In the genomic region with DNA sequence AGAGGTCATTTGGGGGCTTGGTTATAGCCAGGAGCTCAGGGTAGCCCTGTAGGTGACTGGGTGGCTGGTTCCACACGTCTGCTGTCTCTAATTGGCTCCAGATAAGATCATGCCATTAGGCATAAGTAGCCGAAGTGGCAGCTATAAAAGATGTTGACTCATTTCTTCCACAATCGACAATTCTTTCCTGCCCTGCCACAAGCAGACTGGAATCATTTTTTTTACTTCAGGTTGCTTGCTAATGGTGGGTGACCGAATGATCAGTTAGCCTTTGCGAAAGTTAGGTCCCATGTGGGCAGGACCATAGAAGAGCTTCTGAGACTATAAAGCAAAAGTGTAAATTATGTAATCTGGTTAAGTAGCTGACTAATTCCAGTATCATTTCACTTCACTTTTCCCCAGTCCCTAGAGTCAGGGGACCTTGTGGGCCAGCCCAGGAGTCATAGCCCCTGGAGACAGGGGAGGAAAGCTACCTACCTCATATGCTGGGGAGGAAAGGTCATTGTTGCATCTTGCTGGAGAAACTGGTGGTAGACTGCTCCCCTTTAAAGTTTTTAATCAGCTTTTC, we compare ENCODE assay signal across 30 mouse cellular contexts. TPM values are rescaled to one million over a fixed set of nuclear protein-coding genes. Genes with fewer than 3 reads are reported as not detected.
DNase-seq lines count a peak whose midpoint lies in the region; ATAC-seq and TF ChIP-seq lines count a peak whose summit lies in the region.
"Had no signal": no experiment of that assay in that cellular context is flagged by ENCODE, and none has a peak within 500 bp of the region (broad histone marks: within the 10 kb centered on the region; RNA-seq: fewer than 3 reads in every experiment).

No protein-coding gene starts in this region.

- no peak for TF ChIP-seq POLR2A in embryonic fibroblast, embryonic 13.5 days (IDR thresholded peaks at IDR 0.05; ENCODE audit: low read depth, low read length)

- peak overlapping the region; percentile 91 for H3K27ac ChIP-seq in layer of hippocampus, adult 2 months
- peak overlapping the region; percentile 85; the same call in 1 of the 2 replicates for H3K27ac ChIP-seq in embryonic fibroblast, embryonic 13.5 days (ENCODE audit: insufficient read depth, low read length)
- H3K27ac ChIP-seq: embryonic facial prominence, embryonic 10.5 days; embryonic facial prominence, embryonic 13.5 days; forebrain, embryonic 10.5 days; forebrain, embryonic 13.5 days; heart, embryonic 15.5 days; hindbrain, embryonic 10.5 days; hindbrain, embryonic 13.5 days had no signal

- DNase-seq in layer of hippocampus, adult 2 months (ENCODE audit: low spot score in 2 of 2) = no peak
- no peak for DNase-seq in layer of hippocampus, adult 8-10 months (ENCODE audit: low spot score in 2 of 2)
- DNase-seq in 3T3-L1 (ENCODE audit: low read depth, low spot score) (peak; percentile 25), 416B (ENCODE audit: low read depth) (peak; percentile 72)
- no peak for DNase-seq in left cerebral cortex, postnatal 25 days (ENCODE audit: low spot score in 2 of 2)
- DNase-seq: adrenal gland, adult 8-10 months; adrenal gland, postnatal 25 days; B cell, adult 2 months; cerebellum, adult 18-20 months; cerebellum, postnatal 10 days; cerebellum, postnatal 36 days; embryo, embryonic 11 days; forebrain, postnatal 0 days; gastrocnemius, postnatal 25 days; heart, adult 18-20 months; heart, postnatal 10 days; heart, postnatal 36 days had no signal

- no peak for TF ChIP-seq CTCF in layer of hippocampus, adult 2 months (conservative IDR thresholded peaks at IDR 0.05)
- TF ChIP-seq CTCF in embryonic fibroblast, embryonic 13.5 days (IDR thresholded peaks at IDR 0.05; ENCODE audit: borderline replicate concordance, insufficient read depth, low read length) = no peak

- H3K4me3 ChIP-seq in layer of hippocampus, adult 2 months = peak overlapping the region; percentile 34; the same call in 1 of the 2 replicates
- no peak overlapping the region for H3K4me3 ChIP-seq in embryonic fibroblast, embryonic 13.5 days (ENCODE audit: insufficient read depth, low read length)
- H3K4me3 ChIP-seq: embryonic facial prominence, embryonic 10.5 days; embryonic facial prominence, embryonic 13.5 days; forebrain, embryonic 10.5 days; forebrain, embryonic 13.5 days; heart, embryonic 12.5 days; heart, embryonic 15.5 days; hindbrain, embryonic 10.5 days; hindbrain, embryonic 13.5 days had no signal

- intact Hi-C loops in left cerebral cortex, postnatal 25 days (cut with DNase I) = no loop called here

- peaks cover 21% of the 10 kb centered on the region for H3K4me1 ChIP-seq in embryonic fibroblast, embryonic 13.5 days (ENCODE audit: control insufficient read depth, insufficient read depth, low read length)

- no peak for ATAC-seq in megakaryocyte progenitor cell, adult 5-6 weeks (replicated peaks; ENCODE audit: poor library complexity)
- ATAC-seq in monocyte, adult 5-6 weeks (replicated peaks; ENCODE audit: insufficient number of reproducible peaks, low FRiP score, low TSS enrichment, poor library complexity, severe bottlenecking) = no peak
- ATAC-seq: activated CD4-positive, CD25-positive, alpha-beta regulatory T cell, adult 4 months; forebrain, embryonic 13.5 days; forebrain, postnatal 0 days; hindbrain, embryonic 16.5 days had no signal

RNA-seq across cellular contexts. Expression of a gene that starts 9.6 kb away (rescaled TPM):
- 10 to 100 TPM; 68.8 to 71.3 TPM for total RNA-seq in layer of hippocampus, adult 2 months (2021)
- 10 to 100 TPM; 70.0 to 74.4 (median 73.5) TPM for total RNA-seq in layer of hippocampus, adult 8-10 months (2022)
- 7.6 and 8.7 TPM in 2 replicates for polyA plus RNA-seq in embryonic fibroblast, embryonic 13.5 days (2011; ENCODE audit: insufficient read length, low read depth, missing spikeins)
- 8.4 and 8.7 TPM in 2 replicates for total RNA-seq in megakaryocyte progenitor cell, adult 5-6 weeks (2015)
- total RNA-seq in megakaryocyte progenitor cell, adult 5-6 weeks (2017) = 5.0 and 5.5 TPM in 2 replicates
- total RNA-seq in left cerebral cortex, postnatal 25 days (2021) = 10 to 100 TPM; 54.4 to 60.5 TPM
- total RNA-seq in monocyte, adult 5-6 weeks (2017) = 1.8 to 7.4 TPM (median 4.9 TPM) in 3 replicates

RNA-seq across cellular contexts. Expression of a gene that starts 15.0 kb away (rescaled TPM):
- 100 to 1,000 TPM; 249 to 251 TPM for total RNA-seq in layer of hippocampus, adult 2 months (2021)
- total RNA-seq in layer of hippocampus, adult 8-10 months (2022) = 100 to 1,000 TPM; 195 to 221 (median 213) TPM
- 83.0 and 93.8 TPM in 2 replicates for polyA plus RNA-seq in embryonic fibroblast, embryonic 13.5 days (2011; ENCODE audit: insufficient read length, low read depth, missing spikeins)
- total RNA-seq in megakaryocyte progenitor cell, adult 5-6 weeks (2015) = 12.9 and 21.1 TPM in 2 replicates
- total RNA-seq in megakaryocyte progenitor cell, adult 5-6 weeks (2017) = 40.9 and 50.6 TPM in 2 replicates
- total RNA-seq in left cerebral cortex, postnatal 25 days (2021) = 100 to 1,000 TPM; 152 to 153 TPM
- total RNA-seq in monocyte, adult 5-6 weeks (2017) = 34.7 to 78.2 TPM (median 74.6 TPM) in 3 replicates

RNA-seq across cellular contexts. Expression of a gene that starts 27.5 kb away (rescaled TPM):
- total RNA-seq in layer of hippocampus, adult 2 months (2021) = 10 to 100 TPM; 66.4 to 79.6 TPM
- 10 to 100 TPM; 52.5 to 77.9 (median 69.6) TPM for total RNA-seq in layer of hippocampus, adult 8-10 months (2022)
- 0.23 and 0.42 TPM in 2 replicates for polyA plus RNA-seq in embryonic fibroblast, embryonic 13.5 days (2011; ENCODE audit: insufficient read length, low read depth, missing spikeins)
- 4.5 and 5.4 TPM in 2 replicates for total RNA-seq in megakaryocyte progenitor cell, adult 5-6 weeks (2015)
- 1.5 and 2.5 TPM in 2 replicates for total RNA-seq in megakaryocyte progenitor cell, adult 5-6 weeks (2017)
- 10 to 100 TPM; 46.8 to 61.9 TPM for total RNA-seq in left cerebral cortex, postnatal 25 days (2021)
- total RNA-seq in monocyte, adult 5-6 weeks (2017) = 0.48 to 2.7 TPM (median 0.68 TPM) in 3 replicates
- polyA plus RNA-seq: activated CD4-positive, CD25-positive, alpha-beta regulatory T cell, adult 4 months had no signal

RNA-seq across cellular contexts. Expression of a gene that starts 54.5 kb away (rescaled TPM):
- total RNA-seq in layer of hippocampus, adult 2 months (2021) = 10 to 100 TPM; 16.6 to 22.3 TPM
- total RNA-seq in layer of hippocampus, adult 8-10 months (2022) = 10 to 100 TPM; 17.0 to 22.2 (median 20.2) TPM
- 9.7 and 10.1 TPM in 2 replicates for polyA plus RNA-seq in embryonic fibroblast, embryonic 13.5 days (2011; ENCODE audit: insufficient read length, low read depth, missing spikeins)
- 7.2 and 11.7 TPM in 2 replicates for total RNA-seq in megakaryocyte progenitor cell, adult 5-6 weeks (2015)
- 3.0 and 4.7 TPM in 2 replicates for total RNA-seq in megakaryocyte progenitor cell, adult 5-6 weeks (2017)
- total RNA-seq in left cerebral cortex, postnatal 25 days (2021) = 10 to 100 TPM; 18.4 to 19.1 TPM
- 6.2 to 10.0 TPM (median 8.4 TPM) in 3 replicates for total RNA-seq in monocyte, adult 5-6 weeks (2017)

Comparison
In these comparisons a context has a peak if more than half of its experiments do, and no peak if none do; other contexts are left out.
1. DNase-seq: peak in 3T3-L1 (single experiment) and 416B (single experiment); none in layer of hippocampus, adult 2 months (0 of 2), layer of hippocampus, adult 8-10 months (0 of 2) and left cerebral cortex, postnatal 25 days (0 of 2).
2. RNA of a gene that starts 27.5 kb away (total RNA-seq): 66.4 to 79.6 TPM in layer of hippocampus, adult 2 months, 52.5 to 77.9 TPM in layer of hippocampus, adult 8-10 months and 46.8 to 61.9 TPM in left cerebral cortex, postnatal 25 days; 1.5 to 5.4 TPM in megakaryocyte progenitor cell, adult 5-6 weeks and 0.48 to 2.7 TPM in monocyte, adult 5-6 weeks; every median in the first group is over 4 times any median in the second.